Comparison of ENCODE assay signal across 15 mouse cellular contexts in genomic region chr5:47522161-47522942, GRCm38 (mm10).
A peak's percentile ranks its signal among the peaks of the same experiment; 100 is the strongest.
DNase-seq lines count a peak whose midpoint lies in the region; ATAC-seq and TF ChIP-seq lines count a peak whose summit lies in the region.
"Had no signal": no experiment of that assay in that cellular context is flagged by ENCODE, and none has a peak within 500 bp of the region (broad histone marks: within the 10 kb centered on the region; RNA-seq: fewer than 3 reads in every experiment).

No protein-coding gene starts in this region.

- in situ Hi-C loops in Patski (cut with MboI; ENCODE audit: low pct_unique_long_range_greater_than_20kb): no loop called here

- no peak for TF ChIP-seq CTCF in kidney, postnatal 0 days (IDR thresholded peaks at IDR 0.05; ENCODE audit: low read depth)
- TF ChIP-seq CTCF in Patski (IDR thresholded peaks at IDR 0.05): no peak

- DNase-seq in kidney, postnatal 0 days (ENCODE audit: low spot score): peak; percentile 40
- no peak for DNase-seq in kidney, adult 9 months
- DNase-seq in Patski (ENCODE audit: low read depth, low spot score): no peak
- peak; percentile 52 for DNase-seq in forebrain, embryonic 14.5 days (ENCODE audit: low spot score)
- no peak for DNase-seq in left cerebral cortex, postnatal 36 days (ENCODE audit: low spot score in 2 of 2)
- DNase-seq in kidney, adult 11 months: no peak
- DNase-seq in urinary bladder, postnatal 25 days (ENCODE audit: low spot score): no peak
- DNase-seq: gastrocnemius, adult 2 months; heart, postnatal 36 days; kidney, adult 18-20 months; retina, postnatal 1 day; thymus, postnatal 4 days had no signal

- POLR2A ChIA-PET in Patski (lab: Charles Lee): interaction anchor here (0.5 kb wide), 1 partner anchor 96 kb away, joined by 4 read pairs; no protein-coding TSS in a partner anchor

- H3K9ac ChIP-seq in kidney, postnatal 0 days (ENCODE audit: low read depth, low read length): no peak overlapping the region
- no peak overlapping the region for H3K9ac ChIP-seq in forebrain, embryonic 14.5 days (ENCODE audit: low read length)
- H3K9ac ChIP-seq in midbrain, embryonic 13.5 days (replicated peaks): no peak overlapping the region
- H3K9ac ChIP-seq: lung, embryonic 15.5 days had no signal

- H3K9me3 ChIP-seq in kidney, postnatal 0 days (replicated peaks; ENCODE audit: low read length): no peaks in the 10 kb centered on the region
- H3K9me3 ChIP-seq in forebrain, embryonic 14.5 days (replicated peaks; ENCODE audit: control insufficient read depth, low read length): no peaks in the 10 kb centered on the region
- H3K9me3 ChIP-seq in midbrain, embryonic 13.5 days: no peaks in the 10 kb centered on the region
- H3K9me3 ChIP-seq: lung, embryonic 15.5 days had no signal

- H3K27me3 ChIP-seq in kidney, postnatal 0 days (ENCODE audit: insufficient read depth, low read length): no peaks in the 10 kb centered on the region
- H3K27me3 ChIP-seq in Patski: peaks cover 12% of the 10 kb centered on the region
- H3K27me3 ChIP-seq in forebrain, embryonic 14.5 days (replicated peaks; ENCODE audit: control insufficient read depth, insufficient read depth, low read length): no peaks in the 10 kb centered on the region
- H3K27me3 ChIP-seq in midbrain, embryonic 13.5 days: no peaks in the 10 kb centered on the region
- H3K27me3 ChIP-seq: lung, embryonic 15.5 days had no signal

- WGBS in kidney, postnatal 0 days: 56% methylated on average over 4 of the region's 4 CpGs
- WGBS in forebrain, embryonic 14.5 days: 22% methylated on average over 4 of the region's 4 CpGs
- WGBS in midbrain, embryonic 13.5 days: 21% methylated on average over 4 of the region's 4 CpGs

- no peak overlapping the region for H3K4me2 ChIP-seq in kidney, postnatal 0 days (ENCODE audit: low read length)
- H3K4me2 ChIP-seq in forebrain, embryonic 14.5 days (ENCODE audit: low read length): no peak overlapping the region
- no peak overlapping the region for H3K4me2 ChIP-seq in midbrain, embryonic 13.5 days (replicated peaks)
- H3K4me2 ChIP-seq: lung, embryonic 15.5 days had no signal

- CTCF ChIA-PET in Patski (lab: Charles Lee): interaction anchor here (1.0 kb wide), 1 partner anchor 27 kb away, joined by 3 read pairs; no protein-coding TSS in a partner anchor

- H3K36me3 ChIP-seq in kidney, postnatal 0 days (ENCODE audit: insufficient read depth, low read length): no peaks in the 10 kb centered on the region
- H3K36me3 ChIP-seq in forebrain, embryonic 14.5 days (ENCODE audit: control insufficient read depth, insufficient read depth, low read length): no peaks in the 10 kb centered on the region
- H3K36me3 ChIP-seq in midbrain, embryonic 13.5 days: no peaks in the 10 kb centered on the region
- H3K36me3 ChIP-seq: lung, embryonic 15.5 days had no signal

- no peak overlapping the region for H3K4me3 ChIP-seq in kidney, postnatal 0 days (replicated peaks; ENCODE audit: low read depth, low read length)
- no peak overlapping the region for H3K4me3 ChIP-seq in forebrain, embryonic 14.5 days (ENCODE audit: low read depth, low read length)
- H3K4me3 ChIP-seq in midbrain, embryonic 13.5 days (replicated peaks): no peak overlapping the region
- H3K4me3 ChIP-seq: gastrocnemius, adult 2 months; lung, embryonic 15.5 days had no signal

- intact Hi-C loops in left cerebral cortex, postnatal 36 days (cut with DNase I): no loop called here

- H3K27ac ChIP-seq in kidney, postnatal 0 days: no peak overlapping the region
- no peak overlapping the region for H3K27ac ChIP-seq in forebrain, embryonic 14.5 days (ENCODE audit: low read depth, low read length)
- H3K27ac ChIP-seq in midbrain, embryonic 13.5 days: no peak overlapping the region
- H3K27ac ChIP-seq: gastrocnemius, adult 2 months; lung, embryonic 15.5 days had no signal

- ATAC-seq in kidney, postnatal 0 days (replicated peaks; ENCODE audit: low FRiP score, low read depth): no peak
- ATAC-seq in Patski: peak; percentile 99
- ATAC-seq in forebrain, embryonic 14.5 days: peak; percentile 60; the same call in 1 of the 2 replicates
- peak; percentile 60; the same call in 1 of the 2 replicates for ATAC-seq in midbrain, embryonic 13.5 days
- ATAC-seq: CD4-positive, CD25-positive, alpha-beta regulatory T cell, adult 4 months had no signal

- H3K4me1 ChIP-seq in kidney, postnatal 0 days (replicated peaks; ENCODE audit: insufficient read depth, low read length): no peaks in the 10 kb centered on the region
- H3K4me1 ChIP-seq in forebrain, embryonic 14.5 days (ENCODE audit: control insufficient read depth, insufficient read depth, low read length): 0 out of 2 replicates have a peak, but pooled peaks cover 3% of the 10 kb centered on the region
- peaks cover 11% of the 10 kb centered on the region for H3K4me1 ChIP-seq in midbrain, embryonic 13.5 days (replicated peaks)
- H3K4me1 ChIP-seq: lung, embryonic 15.5 days had no signal

Comparison
In these comparisons a context has a peak if more than half of its experiments do, and no peak if none do; other contexts are left out.
1. DNase-seq: peak in kidney, postnatal 0 days (single experiment) and forebrain, embryonic 14.5 days (single experiment); none in kidney, adult 9 months (single experiment), Patski (single experiment), left cerebral cortex, postnatal 36 days (0 of 2), kidney, adult 11 months (single experiment) and urinary bladder, postnatal 25 days (single experiment).